Mouse (Mus musculus) kidney, adult 2 months (tissue): ENCODE measurements around the gene Senp1.

Experiments used
- CTCF ChIP-seq: fragments of 200-500 bp; conservative IDR thresholded peaks from 2 replicates; pipeline ENCODE4 v1.5.1; 2011; ENCODE audit warnings: low read depth, mild to moderate bottlenecking, control low read depth, low read length, moderate library complexity, mixed read lengths; ENCODE audit not compliant: insufficient read depth, insufficient read length
- POLR2A ChIP-seq: fragments of 200-500 bp; IDR thresholded peaks from one replicate; pipeline ENCODE4 v1.6.1; 2011; ENCODE audit warnings: low read depth, low read length, control low read depth

- TF ChIP-seq CTCF (no peak), POLR2A (no peak)
Measured at GRCm38 (mm10) chr15:97989544-97989943, 104.0 kb downstream of the Senp1 start.
